Mouse (Mus musculus) lung, postnatal 0 days (tissue): Measurements from ENCODE around the gene Sh3gl2.
A peak's percentile ranks its signal among the peaks of the same experiment; 100 is the strongest.

Experiments
- CTCF ChIP-seq: IDR thresholded peaks from 2 replicates; pipeline ENCODE4 v1.5.1; 2016; ENCODE audit warnings: antibody characterized with exemption, mild to moderate bottlenecking
- EP300 ChIP-seq: IDR thresholded peaks from 2 replicates; pipeline ENCODE4 v1.6.1; 2016; ENCODE audit warnings: antibody characterized with exemption, mild to moderate bottlenecking, control low read depth

GRCm38 (mm10) chr4:85588928-85589327 lies 384.0 kb downstream of the Sh3gl2 start:
- no peak for TF ChIP-seq CTCF
- TF ChIP-seq EP300: peak; percentile 49
